Mouse (Mus musculus) testis, postnatal 14 days (tissue): Measurements from ENCODE around the gene Wfdc11.
A peak's percentile ranks its signal among the peaks of the same experiment; 100 is the strongest.

Experiments
- DNase-seq: peaks from one replicate; pipeline ENCODE4 v3.0.0; 2021; ENCODE audit warnings: low spot score

The Wfdc11 gene

DNA sequence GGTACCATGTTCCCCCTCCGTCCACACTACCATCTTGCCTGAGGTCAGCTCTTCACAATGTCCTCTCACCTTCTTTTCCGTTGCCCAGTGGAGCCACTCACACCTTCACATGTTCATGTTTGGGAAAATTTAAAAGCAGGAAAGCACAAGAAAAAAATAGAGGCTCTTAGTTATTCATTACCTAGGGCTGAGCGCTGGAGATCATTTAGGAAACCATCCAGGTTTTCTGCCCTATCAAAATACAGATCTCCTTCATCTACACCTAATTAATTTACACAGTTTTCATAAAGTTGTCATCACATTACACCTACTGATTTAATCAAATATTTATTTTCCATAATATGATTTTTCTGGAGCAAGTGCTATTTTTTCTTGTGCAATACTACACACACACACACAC is 35.2 kb downstream of the Wfdc11 start, which contains the start of gene Wfdc16:
Wfdc16 (minus strand) TSS at position 101 of the 400 bp plus-strand sequence.
- no peak for DNase-seq

DNA sequence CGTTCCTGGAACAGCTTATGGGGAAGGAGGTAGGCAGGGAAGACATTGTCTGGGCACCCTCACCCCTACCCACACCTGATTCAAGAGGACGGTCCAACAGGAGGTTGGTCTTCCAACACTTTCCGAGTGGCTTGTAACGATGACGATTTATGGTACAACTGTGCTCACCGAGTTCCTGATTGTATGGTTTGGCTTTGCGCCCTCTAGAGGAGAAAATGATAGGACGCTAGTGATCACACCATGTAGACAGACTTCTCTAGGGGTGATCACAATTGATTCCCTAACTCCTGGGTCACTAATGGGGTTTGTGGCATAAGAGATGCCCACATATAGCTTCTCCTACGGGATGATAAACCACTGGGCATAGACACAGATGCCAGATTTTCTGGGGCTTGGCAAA is 38.6 kb downstream of the Wfdc11 start:
- no peak for DNase-seq

DNA sequence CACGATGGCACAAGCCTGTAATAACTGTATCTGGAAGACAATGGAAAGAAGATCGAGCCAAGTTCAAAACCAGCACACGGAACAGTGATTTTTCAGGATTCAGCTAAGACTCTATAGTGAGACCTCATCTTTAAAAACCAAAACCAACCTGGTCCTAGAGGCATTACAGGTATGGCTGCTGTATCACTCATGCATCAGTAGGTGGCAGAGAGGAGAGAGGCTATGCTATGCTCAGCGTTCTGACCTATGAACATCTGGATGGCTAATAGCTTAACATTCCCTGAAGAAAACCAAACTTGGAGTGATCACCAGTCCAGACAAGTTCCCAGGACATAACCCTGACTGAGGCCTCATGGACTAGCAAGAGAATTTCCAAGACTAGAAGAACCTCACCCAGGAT is 52.1 kb downstream of the Wfdc11 start:
- DNase-seq: no peak

- DNase-seq: peak; percentile 47
Observed at GRCm38 (mm10) chr2:164619050-164619449, 54.8 kb downstream of the Wfdc11 start.

- DNase-seq: no peak
Observed at GRCm38 (mm10) chr2:164615386-164615785, 58.5 kb downstream of the Wfdc11 start.

- peak; percentile 83 for DNase-seq
Observed at GRCm38 (mm10) chr2:164613471-164613870, 60.4 kb downstream of the Wfdc11 start, which contains the start of the genes Wfdc6b and Wfdc8. TSS of gene Wfdc6b (plus strand) at chr2:164613522. TSS of gene Wfdc8 (minus strand) at chr2:164613626.
